Mouse (Mus musculus): ENCODE measurements around the gene H60b. TPM values are rescaled to one million over a fixed set of nuclear protein-coding genes. Genes with fewer than 3 reads are reported as not detected.

Gene H60b
- polyA plus RNA-seq, 1 experiment from 2014 or later, result 0.67 TPM

DNA sequence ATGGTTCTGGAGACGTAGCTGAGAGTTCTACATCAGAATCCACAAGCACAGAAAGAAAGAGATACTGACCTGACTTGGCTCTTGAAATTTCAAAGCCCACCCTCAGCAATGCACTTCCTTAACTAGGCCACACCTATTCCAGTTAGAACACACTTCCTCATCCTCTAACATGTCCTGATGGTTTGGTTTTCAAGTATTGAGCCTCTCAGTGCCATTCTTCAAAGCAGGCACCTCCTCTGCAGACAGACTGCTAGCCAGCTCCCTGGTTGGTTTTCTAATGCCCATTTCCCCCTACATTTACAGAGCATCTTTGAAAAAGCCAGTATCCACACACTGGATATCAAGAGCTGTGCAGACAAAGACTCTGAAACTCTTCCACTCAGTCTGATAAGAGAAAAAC, 143.3 kb downstream of the H60b start:
- Histone ChIP-seq H3K4me2 (no peak overlapping the region), H3K27me3 (no peaks in the 10 kb centered on the region), H3K9ac (no peak overlapping the region), H3K9me3 (no peaks in the 10 kb centered on the region), H3K36me3 (no peaks in the 10 kb centered on the region), H3K4me1 (no peaks in the 10 kb centered on the region; the same call in 1 of the 2 replicates), H3K27ac (no peak overlapping the region), H3K4me3 (no peak overlapping the region)
- WGBS, result 80% methylated on average over 1 of the region's 1 CpGs
- no peak for ATAC-seq (ENCODE audit: insufficient number of reproducible peaks, low FRiP score, low TSS enrichment, low read depth)

DNA sequence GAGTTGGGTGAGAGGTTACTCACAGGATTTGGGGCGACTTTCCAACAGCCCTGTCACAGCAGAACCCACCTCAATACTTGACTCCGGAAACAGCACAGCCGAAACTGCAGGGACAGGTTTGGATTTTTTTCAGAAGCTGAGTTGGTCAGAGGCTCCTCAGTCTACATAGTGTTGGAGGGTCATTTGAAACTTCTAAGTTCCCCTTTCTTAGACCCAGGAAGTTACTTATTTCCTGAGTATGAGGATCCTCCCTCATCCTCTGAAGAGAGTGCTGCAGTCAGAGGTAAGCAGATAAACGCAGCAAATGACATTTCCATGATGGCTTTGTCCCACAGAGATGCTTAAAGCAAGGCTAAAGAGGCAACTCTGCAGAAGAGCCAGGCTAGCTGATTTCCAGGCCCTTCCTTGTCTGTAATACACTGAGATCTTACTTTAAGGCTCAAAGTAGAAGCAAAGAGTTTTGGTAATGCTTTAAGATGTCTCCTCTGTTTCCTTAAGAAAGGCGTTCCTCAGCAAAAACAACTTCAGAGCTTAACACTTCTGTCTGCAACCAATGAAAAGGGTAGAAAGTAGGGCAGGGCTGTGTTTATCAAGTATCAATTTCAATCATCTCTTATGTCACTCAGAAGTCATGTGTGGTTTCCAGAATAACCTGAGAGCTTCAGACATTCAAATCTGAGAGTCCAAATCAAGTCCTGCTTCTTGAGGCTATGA, 144.1 kb downstream of the H60b start:
- H3K27me3 ChIP-seq, result no peaks in the 10 kb centered on the region
- no peak overlapping the region for H3K4me3 ChIP-seq
- no peaks in the 10 kb centered on the region for H3K36me3 ChIP-seq
- no peak overlapping the region for H3K4me2 ChIP-seq
- ATAC-seq (ENCODE audit: insufficient number of reproducible peaks, low FRiP score, low TSS enrichment, low read depth), result no peak
- H3K4me1 ChIP-seq, result no peaks in the 10 kb centered on the region; the same call in 1 of the 2 replicates
- WGBS, result 72% methylated on average over 5 of the region's 5 CpGs
- H3K9ac ChIP-seq, result no peak overlapping the region
- H3K27ac ChIP-seq, result no peak overlapping the region
- H3K9me3 ChIP-seq, result no peaks in the 10 kb centered on the region

DNA sequence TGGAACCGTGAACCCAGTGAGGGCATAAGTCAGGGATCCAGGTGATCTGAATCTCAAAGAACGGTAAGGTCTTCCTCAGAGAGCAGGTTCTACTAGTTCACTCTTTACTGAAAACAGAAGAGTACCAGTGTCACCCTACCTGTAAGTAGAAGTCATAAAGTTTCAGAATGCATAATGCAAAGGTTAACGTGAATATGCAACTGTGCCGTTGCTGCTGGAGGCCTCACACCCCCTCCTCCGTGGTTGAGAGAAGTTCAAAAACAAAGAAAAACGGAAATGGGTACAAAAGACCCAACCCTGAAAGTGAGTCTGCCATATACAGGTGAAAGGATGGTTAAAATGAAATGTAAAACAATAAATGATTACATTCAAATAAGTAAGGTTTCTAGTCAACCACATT, 145.3 kb downstream of the H60b start:
- Histone ChIP-seq H3K4me3 (no peak overlapping the region), H3K9me3 (no peaks in the 10 kb centered on the region), H3K4me2 (no peak overlapping the region), H3K4me1 (no peaks in the 10 kb centered on the region), H3K36me3 (no peaks in the 10 kb centered on the region), H3K27ac (no peak overlapping the region), H3K27me3 (no peaks in the 10 kb centered on the region), H3K9ac (no peak overlapping the region)
- ATAC-seq (ENCODE audit: insufficient number of reproducible peaks, low FRiP score, low TSS enrichment, low read depth), result no peak
- 84% methylated on average over 6 of the region's 6 CpGs for WGBS

DNA sequence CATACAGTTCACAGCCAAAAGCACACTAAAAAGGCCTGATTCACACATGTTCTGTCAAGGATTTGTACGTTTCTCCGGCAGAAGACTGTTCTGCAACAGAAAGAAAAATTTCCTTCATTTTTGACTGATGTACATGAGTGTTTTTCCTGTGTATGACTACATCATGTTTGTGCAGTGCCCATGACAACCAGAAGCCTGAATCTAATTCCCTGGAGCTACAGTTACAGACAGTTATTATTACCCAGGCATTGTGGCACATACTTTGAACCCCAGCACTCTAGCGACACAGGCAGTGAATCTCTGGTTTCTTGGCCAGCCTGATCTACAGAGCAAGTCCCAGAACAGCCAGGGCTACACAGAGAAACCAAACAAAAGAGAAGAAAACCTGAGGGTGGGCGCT, 147.4 kb downstream of the H60b start:
- WGBS, result 72% methylated on average over 4 of the region's 4 CpGs
- Histone ChIP-seq H3K4me1 (no peaks in the 10 kb centered on the region), H3K36me3 (no peaks in the 10 kb centered on the region), H3K9me3 (no peaks in the 10 kb centered on the region), H3K9ac (no peak overlapping the region), H3K27me3 (no peaks in the 10 kb centered on the region), H3K4me3 (no peak overlapping the region), H3K27ac (no peak overlapping the region), H3K4me2 (no peak overlapping the region)
- no peak for ATAC-seq (ENCODE audit: insufficient number of reproducible peaks, low FRiP score, low TSS enrichment, low read depth)

DNA sequence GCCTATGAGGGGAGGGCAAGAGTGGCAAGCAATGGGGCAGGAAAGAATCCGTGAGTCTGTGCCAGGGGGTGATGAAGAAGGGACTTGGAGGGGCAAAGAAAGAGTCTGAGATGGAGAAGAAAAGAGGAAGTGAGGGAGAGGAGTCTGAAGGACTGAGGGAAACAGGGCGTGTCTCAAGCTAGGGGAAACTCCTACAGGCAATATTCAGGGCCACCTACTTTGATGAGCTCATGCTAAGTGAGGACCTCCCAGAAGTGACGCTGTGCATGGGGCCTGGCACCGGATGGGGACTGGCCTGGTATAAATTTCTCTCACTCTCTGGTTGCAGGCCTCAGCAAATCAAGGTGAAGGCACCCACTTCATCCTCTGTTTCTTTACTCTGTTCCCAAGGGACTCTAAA, 148.1 kb downstream of the H60b start:
- Histone ChIP-seq H3K9me3 (no peaks in the 10 kb centered on the region), H3K36me3 (no peaks in the 10 kb centered on the region), H3K4me2 (no peak overlapping the region), H3K27me3 (no peaks in the 10 kb centered on the region), H3K4me1 (no peaks in the 10 kb centered on the region), H3K27ac (no peak overlapping the region), H3K9ac (no peak overlapping the region), H3K4me3 (no peak overlapping the region)
- 42% methylated on average over 4 of the region's 4 CpGs for WGBS
- ATAC-seq (ENCODE audit: insufficient number of reproducible peaks, low FRiP score, low TSS enrichment, low read depth), result no peak

DNA sequence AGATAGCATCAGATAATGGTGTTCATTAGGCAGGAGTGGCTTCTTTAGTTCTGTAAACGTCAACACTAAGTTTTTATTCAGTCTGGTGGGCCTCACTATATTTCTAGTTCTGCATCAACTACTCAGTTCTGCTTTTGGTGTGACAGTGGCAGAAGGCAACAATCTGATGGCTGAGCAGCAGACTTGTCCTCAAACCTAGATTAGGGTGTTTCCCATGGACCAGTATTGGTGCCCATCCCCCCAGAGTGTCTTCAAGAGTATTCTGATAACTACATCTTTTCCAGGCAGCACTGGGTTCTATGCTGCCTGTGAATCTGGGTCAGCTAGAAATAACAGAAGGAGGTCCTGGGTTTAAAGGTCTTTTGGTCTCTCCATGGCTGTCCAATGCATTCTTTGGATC, 149.8 kb downstream of the H60b start:
- no peak for ATAC-seq (ENCODE audit: insufficient number of reproducible peaks, low FRiP score, low TSS enrichment, low read depth)
- no peaks in the 10 kb centered on the region for H3K36me3 ChIP-seq
- H3K27me3 ChIP-seq, result no peaks in the 10 kb centered on the region
- no peak overlapping the region for H3K4me3 ChIP-seq
- H3K4me1 ChIP-seq, result no peaks in the 10 kb centered on the region
- H3K4me2 ChIP-seq, result no peak overlapping the region
- no peaks in the 10 kb centered on the region for H3K9me3 ChIP-seq
- H3K9ac ChIP-seq, result no peak overlapping the region
- no peak overlapping the region for H3K27ac ChIP-seq
- WGBS, result 75% methylated on average over 1 of the region's 1 CpGs

DNA sequence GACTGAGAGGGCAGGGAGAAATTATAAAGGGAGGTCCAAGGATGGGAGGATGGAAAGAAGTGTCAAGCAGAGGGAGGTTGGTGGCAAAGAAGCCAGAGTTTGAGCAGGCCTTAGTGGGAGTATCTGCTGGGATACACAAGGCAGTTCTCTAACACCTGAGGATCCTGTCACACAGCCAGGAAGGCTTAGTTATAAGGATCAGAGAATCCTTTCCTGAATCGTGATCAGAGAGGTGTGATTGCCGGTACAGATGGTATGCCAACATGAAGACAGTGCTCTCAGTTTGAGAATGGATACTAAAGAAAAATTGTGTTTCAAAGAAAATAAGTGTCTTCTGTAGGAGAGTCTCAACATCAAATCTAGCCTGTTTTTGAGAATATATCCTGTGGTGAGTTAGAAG, 164.5 kb downstream of the H60b start:
- 84% methylated on average over 2 of the region's 2 CpGs for WGBS

More for the DNA sequence above, 164.5 kb downstream of the H60b start:
- ATAC-seq (ENCODE audit: insufficient number of reproducible peaks, low FRiP score, low TSS enrichment, low read depth), result no peak
- no peak overlapping the region for H3K4me2 ChIP-seq
- no peaks in the 10 kb centered on the region for H3K9me3 ChIP-seq
- H3K27ac ChIP-seq, result no peak overlapping the region
- no peaks in the 10 kb centered on the region for H3K4me1 ChIP-seq
- no peaks in the 10 kb centered on the region for H3K36me3 ChIP-seq
- H3K27me3 ChIP-seq, result no peaks in the 10 kb centered on the region
- H3K4me3 ChIP-seq, result no peak overlapping the region
- no peak overlapping the region for H3K9ac ChIP-seq

Other genes starting within 250 kb of the H60b start
- not detected in 2 replicates for gene 4930444G20Rik, start 90.5 kb upstream of the H60b start, polyA plus RNA-seq (2015; fragmentation: Nextera tagmentation; extraction: Ambion mirVana)
- gene E030030I06Rik, start 9.3 kb upstream of the H60b start, polyA plus RNA-seq (2015; fragmentation: Nextera tagmentation; extraction: Ambion mirVana), result 10.8 and 17.5 TPM in 2 replicates
- gene Raet1e, start within 50 bp of the H60b start, polyA plus RNA-seq (2015; fragmentation: Nextera tagmentation; extraction: Ambion mirVana), result 6.8 and 7.1 TPM in 2 replicates
- 16.1 and 16.9 TPM in 2 replicates for gene Raet1d, start 202.0 kb downstream of the H60b start, polyA plus RNA-seq (2015; fragmentation: Nextera tagmentation; extraction: Ambion mirVana)